Mouse (Mus musculus) cerebellum, adult 2 months (tissue): ENCODE results near the gene Efna1. TPM values are rescaled to one million over a fixed set of nuclear protein-coding genes. Genes with fewer than 3 reads are reported as not detected.

Source experiments
- DNase-seq, 2 experiments: peaks; one replicate each; pipeline ENCODE4 v3.0.0; 2021
- H3K27ac ChIP-seq: fragments of 200-500 bp; 2 replicates; pipeline ENCODE4 v1.5.1; 2012; ENCODE audit warnings: low read length, control low read depth, inconsistent platforms; ENCODE audit not compliant: insufficient read depth
- H3K27me3 ChIP-seq: fragments of 200-500 bp; 2 replicates; pipeline ENCODE4 v1.6.1; 2012; ENCODE audit warnings: inconsistent platforms, mild to moderate bottlenecking, low read length, moderate library complexity; ENCODE audit not compliant: control insufficient read depth, insufficient read depth
- H3K4me1 ChIP-seq: fragments of 200-500 bp; 2 replicates; pipeline ENCODE4 v1.6.1; 2011; ENCODE audit warnings: low read length; ENCODE audit not compliant: control insufficient read depth, insufficient read depth
- H3K4me3 ChIP-seq: fragments of 200-500 bp; replicated peaks from 2 replicates; pipeline ENCODE3; 2011; ENCODE audit warnings: mild to moderate bottlenecking, low read depth, low read length, control low read depth; ENCODE audit not compliant: insufficient read depth
- CTCF ChIP-seq: fragments of 200-500 bp; IDR thresholded peaks from 2 replicates; pipeline ENCODE4 v1.5.1; 2011; ENCODE audit warnings: low read depth, mild to moderate bottlenecking, control low read depth, low read length, moderate library complexity, borderline replicate concordance; ENCODE audit not compliant: insufficient read depth
- POLR2A ChIP-seq: fragments of 200-500 bp; IDR thresholded peaks from 2 replicates; pipeline ENCODE4 v1.6.1; 2011; ENCODE audit warnings: low read length, control low read depth, borderline replicate concordance; ENCODE audit not compliant: insufficient read depth
- WGBS: fragments of 180-500 bp; shearing (Covaris S2); methylation state at CpG from one replicate; pipeline ENCODE4 v1.1.7; 2018; 5-methylcytosine and 5-hydroxymethylcytosine counted together
- polyA plus RNA-seq: library from polyadenylated mRNA; depleted of rRNA; stranded (reverse); fragments of >200 nt; gene quantifications from 2 replicates; pipeline ENCODE4 v1.2.3, GENCODE M21; 2012

The Efna1 gene
- polyA plus RNA-seq, 1 experiment, result 14.2 TPM

DNA sequence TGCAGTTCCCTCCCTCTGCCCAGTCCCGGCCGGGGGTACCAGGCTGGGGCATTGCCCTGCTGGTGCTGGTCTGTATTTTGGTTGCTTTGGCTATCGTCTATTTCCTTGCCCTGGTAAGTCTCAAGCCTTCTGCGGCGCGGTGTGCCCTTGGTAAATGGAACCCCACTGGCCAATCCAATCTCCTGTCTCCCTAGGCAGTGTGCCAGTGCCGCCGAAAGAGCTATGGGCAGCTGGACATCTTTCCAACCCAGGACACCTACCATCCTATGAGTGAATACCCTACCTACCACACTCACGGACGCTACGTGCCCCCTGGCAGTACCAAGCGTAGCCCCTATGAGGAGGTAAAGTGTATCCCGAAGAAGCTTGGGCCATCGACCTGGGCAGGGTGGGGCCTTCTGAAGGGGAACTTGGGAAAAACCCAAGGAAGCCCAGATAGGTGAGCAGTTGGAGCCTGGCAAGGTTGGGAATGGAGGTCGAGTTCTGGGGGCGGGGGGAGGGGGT lies 49.1 kb downstream of the Efna1 start:
- TF ChIP-seq POLR2A (no peak), CTCF (no peak)
- Histone ChIP-seq H3K27me3 (no peaks in the 10 kb centered on the region), H3K27ac (no peak overlapping the region), H3K4me1 (peaks cover 21% of the 10 kb centered on the region), H3K4me3 (no peak overlapping the region)
- 28% methylated on average over 16 of the region's 16 CpGs for WGBS
- DNase-seq, result peak in 1 of 2 experiments; percentile 42

DNA sequence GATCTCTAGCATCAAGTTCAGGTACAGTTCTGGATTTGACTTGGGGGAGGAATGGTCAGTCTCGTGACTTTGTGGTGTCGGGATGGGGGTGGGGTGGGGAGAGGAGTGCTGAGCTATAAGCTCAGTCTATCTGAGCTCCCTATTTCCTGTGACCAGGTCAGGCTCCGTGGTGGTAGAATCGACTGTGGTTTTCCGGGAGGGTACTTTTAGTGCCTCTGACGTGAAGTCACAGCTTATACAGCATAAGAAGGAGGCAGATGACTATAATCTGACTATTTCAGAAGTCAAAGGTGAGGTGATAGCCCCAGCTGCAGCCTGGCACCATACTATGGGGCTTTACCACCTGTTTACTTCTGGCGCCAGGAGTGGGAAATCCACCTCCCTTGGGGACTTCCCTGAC lies 49.6 kb downstream of the Efna1 start:
- no peak for DNase-seq
- 53% methylated on average over 7 of the region's 7 CpGs for WGBS

DNA sequence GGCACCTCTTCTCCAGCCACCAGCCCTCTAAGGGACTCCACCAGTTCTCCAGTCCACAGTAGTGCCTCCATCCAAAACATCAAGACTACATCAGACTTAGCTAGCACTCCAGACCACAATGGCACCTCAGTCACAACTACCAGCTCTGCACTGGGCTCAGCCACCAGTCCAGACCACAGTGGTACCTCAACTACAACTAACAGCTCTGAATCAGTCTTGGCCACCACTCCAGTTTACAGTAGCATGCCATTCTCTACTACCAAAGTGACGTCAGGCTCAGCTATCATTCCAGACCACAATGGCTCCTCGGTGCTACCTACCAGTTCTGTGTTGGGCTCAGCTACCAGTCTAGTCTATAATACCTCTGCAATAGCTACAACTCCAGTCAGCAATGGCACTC lies 50.4 kb downstream of the Efna1 start:
- 94% methylated on average over 2 of the region's 2 CpGs for WGBS

More for the DNA sequence above, 49.6 kb downstream of the Efna1 start:
- no peak for TF ChIP-seq POLR2A
- no peak overlapping the region for H3K27ac ChIP-seq
- H3K4me1 ChIP-seq, result peaks cover 21% of the 10 kb centered on the region
- H3K27me3 ChIP-seq, result no peaks in the 10 kb centered on the region
- no peak overlapping the region for H3K4me3 ChIP-seq

DNA sequence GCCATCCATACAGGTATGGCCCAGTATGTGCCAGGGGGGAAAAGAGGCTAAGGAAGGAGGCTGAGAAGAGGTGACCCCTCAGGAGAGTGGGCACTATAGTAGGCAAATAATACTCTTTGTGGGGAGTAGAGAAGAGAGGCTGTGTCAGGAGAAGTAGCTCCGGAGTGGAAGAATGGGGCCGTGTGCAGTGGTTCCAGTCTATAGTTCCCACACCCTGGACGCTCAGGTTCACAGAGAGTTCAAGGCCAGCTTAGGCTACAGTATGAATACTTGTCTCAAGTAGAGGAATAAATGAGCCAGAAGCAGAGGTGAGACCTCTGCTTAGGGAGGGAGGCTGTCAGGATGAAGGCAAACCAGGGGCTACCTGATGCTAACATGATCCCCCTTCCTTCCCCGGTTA lies 51.7 kb downstream of the Efna1 start:
- H3K4me1 ChIP-seq, result peaks cover 12% of the 10 kb centered on the region
- WGBS, result 86% methylated on average over 4 of the region's 4 CpGs
- no peak overlapping the region for H3K4me3 ChIP-seq
- DNase-seq, result no peak
- H3K27me3 ChIP-seq, result no peaks in the 10 kb centered on the region
- TF ChIP-seq CTCF, result no peak
- no peak for TF ChIP-seq POLR2A
- no peak overlapping the region for H3K27ac ChIP-seq

More for the DNA sequence above, 50.4 kb downstream of the Efna1 start:
- no peaks in the 10 kb centered on the region for H3K27me3 ChIP-seq
- no peak overlapping the region for H3K4me3 ChIP-seq
- no peak overlapping the region for H3K27ac ChIP-seq
- peaks cover 21% of the 10 kb centered on the region for H3K4me1 ChIP-seq
- no peak for DNase-seq
- TF ChIP-seq CTCF (no peak), POLR2A (no peak)

DNA sequence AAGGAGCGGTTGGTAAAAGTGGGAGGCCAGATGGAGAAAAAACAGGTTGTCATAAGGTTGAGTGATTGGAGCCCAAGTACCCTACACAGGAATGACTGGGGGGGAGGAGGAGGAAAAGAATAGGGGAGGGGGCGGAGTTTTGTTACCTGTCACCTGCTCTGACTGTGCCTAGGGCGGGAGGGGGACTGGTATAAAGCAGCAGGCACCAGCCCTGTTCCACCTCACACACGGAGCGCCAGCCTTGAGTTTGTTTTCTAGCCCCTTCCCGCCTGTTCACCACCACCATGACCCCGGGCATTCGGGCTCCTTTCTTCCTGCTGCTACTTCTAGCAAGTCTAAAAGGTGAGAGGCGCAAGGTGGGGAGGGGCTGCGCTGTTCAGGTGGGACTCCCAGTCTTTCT lies 52.1 kb downstream of the Efna1 start, which contains the start of gene Muc1:
Gene Muc1, plus strand, starts transcription at position 222 of the 400 bp plus-strand sequence.
- no peak for DNase-seq
- TF ChIP-seq CTCF (no peak), POLR2A (no peak)
- Histone ChIP-seq H3K4me3 (peak within 1 kb of the TSS; percentile 71), H3K27me3 (no peaks in the 10 kb centered on the region), H3K27ac (no peak within 1 kb of the TSS), H3K4me1 (peaks cover 10% of the 10 kb centered on the region)
- 46% methylated on average over 10 of the region's 10 CpGs for WGBS

DNA sequence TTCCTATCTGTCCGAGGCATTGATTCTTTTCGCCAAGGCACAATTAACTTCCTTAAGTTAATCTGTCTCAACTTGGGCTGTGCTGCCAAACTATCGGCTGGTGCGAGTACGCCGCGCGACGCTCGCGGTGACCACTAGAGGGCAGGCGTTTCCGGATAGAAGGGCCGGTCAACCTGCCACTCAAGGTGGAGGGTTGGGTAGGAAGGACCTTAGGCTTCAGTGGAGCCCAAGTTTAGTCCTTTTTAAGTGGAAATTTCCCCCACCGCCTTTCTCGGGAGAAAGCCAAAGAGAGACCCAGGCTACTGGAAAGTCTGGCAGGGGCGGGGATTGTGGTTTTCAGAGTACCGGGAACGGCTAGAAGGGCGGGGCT lies 52.8 kb downstream of the Efna1 start:
- Histone ChIP-seq H3K27me3 (no peaks in the 10 kb centered on the region), H3K4me3 (peak overlapping the region; percentile 71), H3K27ac (no peak overlapping the region), H3K4me1 (peaks cover 6% of the 10 kb centered on the region)
- DNase-seq, result peak; percentile 81 to 91
- WGBS, result under 1% methylated on average over 20 of the region's 20 CpGs
- TF ChIP-seq POLR2A (no peak), CTCF (peak; percentile 86)

DNA sequence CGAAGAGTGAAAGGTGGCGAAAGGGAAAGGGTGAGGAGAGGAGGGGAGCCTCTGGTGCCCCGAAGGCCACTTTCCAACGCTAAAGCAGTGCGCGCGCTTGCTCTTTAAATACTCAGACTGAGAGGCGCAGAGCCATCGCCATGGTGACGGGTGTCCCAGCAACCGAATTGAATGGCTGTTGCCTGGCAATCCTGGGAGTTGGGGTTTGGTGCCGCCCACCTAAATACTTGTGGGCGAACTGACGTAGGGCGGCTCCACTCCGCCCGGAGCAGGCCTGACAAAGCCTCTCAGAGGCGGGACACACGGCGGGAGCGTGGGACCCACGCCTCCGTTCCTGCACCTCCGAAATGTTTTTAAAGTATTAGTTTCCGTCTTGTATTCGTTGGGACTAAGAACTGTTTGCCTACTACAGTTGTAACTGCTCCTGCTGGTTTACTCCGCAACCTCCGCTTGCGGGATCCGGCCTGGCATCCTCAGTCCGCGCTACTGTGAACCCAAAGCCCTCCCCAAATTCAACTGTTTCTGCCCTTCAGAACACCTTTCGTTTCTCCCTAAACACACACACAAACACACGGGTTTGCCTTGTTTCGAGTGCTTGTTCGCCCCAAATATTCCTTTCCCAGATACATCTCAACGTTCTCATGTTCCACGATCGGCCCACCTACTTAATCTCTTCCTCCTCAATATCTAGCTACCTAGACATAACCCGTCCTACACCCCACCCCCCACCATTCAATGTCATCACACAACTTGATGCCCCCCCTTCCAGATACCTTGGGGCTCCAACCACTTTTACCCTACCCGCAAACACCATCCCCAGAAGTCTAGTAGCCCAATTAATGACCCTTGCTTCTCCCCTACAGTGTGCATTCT lies 53.4 kb downstream of the Efna1 start:
- H3K27me3 ChIP-seq, result no peaks in the 10 kb centered on the region
- WGBS, result 13% methylated on average over 41 of the region's 41 CpGs
- no peak overlapping the region for H3K27ac ChIP-seq
- peak; percentile 58 to 65 for DNase-seq
- H3K4me1 ChIP-seq, result peaks cover 6% of the 10 kb centered on the region
- no peak for TF ChIP-seq CTCF
- no peak for TF ChIP-seq POLR2A
- H3K4me3 ChIP-seq, result peak overlapping the region; percentile 38

DNA sequence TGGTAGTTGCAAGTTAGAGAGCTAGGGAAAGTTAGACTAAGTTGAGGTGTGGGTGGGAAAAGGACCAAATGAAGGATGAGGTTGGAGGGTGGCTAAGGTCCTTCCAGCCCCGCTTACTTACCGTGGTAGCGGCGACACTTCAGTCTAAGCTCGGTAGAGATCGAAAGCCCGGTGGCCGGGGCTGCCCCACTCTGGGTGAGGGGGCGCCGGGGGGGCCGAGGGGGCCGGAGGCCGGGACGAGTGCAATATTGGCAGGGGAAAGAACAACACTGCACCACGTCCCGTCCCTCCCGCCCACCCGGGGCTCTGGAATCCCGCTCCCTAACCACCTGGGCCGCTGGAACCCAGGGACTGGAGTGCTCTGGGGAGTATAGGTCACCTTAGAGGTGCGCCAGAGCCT lies 54.0 kb downstream of the Efna1 start, which contains the start of gene Mtx1:
Gene Mtx1, minus strand, starts transcription at position 189 of the 400 bp plus-strand sequence.
- no peak for TF ChIP-seq CTCF
- TF ChIP-seq POLR2A, result no peak
- no peak for DNase-seq
- WGBS, result 23% methylated on average over 21 of the region's 21 CpGs
- Histone ChIP-seq H3K27ac (0 out of 2 replicates have a peak within 1 kb of the TSS, but pooled peaks have one; percentile 19), H3K27me3 (no peaks in the 10 kb centered on the region), H3K4me1 (peaks cover 4% of the 10 kb centered on the region), H3K4me3 (peak within 1 kb of the TSS; percentile 38)
